Mouse (Mus musculus) leukemia stem cell, adult 10-12 weeks (primary cell): ENCODE data around the gene Tbc1d2b. TPM values are rescaled to one million over a fixed set of nuclear protein-coding genes. Genes with fewer than 3 reads are reported as not detected.

ENCODE experiments used
- polyA plus RNA-seq: library from polyadenylated mRNA; stranded (reverse); fragments of >175 nt; gene quantifications from 2 replicates; pipeline ENCODE4 v1.2.3, GENCODE M21; 2012; ENCODE audit warnings: low replicate concordance

Gene Tbc1d2b
- polyA plus RNA-seq = 11.3 and 24.5 TPM in 2 replicates

DNA sequence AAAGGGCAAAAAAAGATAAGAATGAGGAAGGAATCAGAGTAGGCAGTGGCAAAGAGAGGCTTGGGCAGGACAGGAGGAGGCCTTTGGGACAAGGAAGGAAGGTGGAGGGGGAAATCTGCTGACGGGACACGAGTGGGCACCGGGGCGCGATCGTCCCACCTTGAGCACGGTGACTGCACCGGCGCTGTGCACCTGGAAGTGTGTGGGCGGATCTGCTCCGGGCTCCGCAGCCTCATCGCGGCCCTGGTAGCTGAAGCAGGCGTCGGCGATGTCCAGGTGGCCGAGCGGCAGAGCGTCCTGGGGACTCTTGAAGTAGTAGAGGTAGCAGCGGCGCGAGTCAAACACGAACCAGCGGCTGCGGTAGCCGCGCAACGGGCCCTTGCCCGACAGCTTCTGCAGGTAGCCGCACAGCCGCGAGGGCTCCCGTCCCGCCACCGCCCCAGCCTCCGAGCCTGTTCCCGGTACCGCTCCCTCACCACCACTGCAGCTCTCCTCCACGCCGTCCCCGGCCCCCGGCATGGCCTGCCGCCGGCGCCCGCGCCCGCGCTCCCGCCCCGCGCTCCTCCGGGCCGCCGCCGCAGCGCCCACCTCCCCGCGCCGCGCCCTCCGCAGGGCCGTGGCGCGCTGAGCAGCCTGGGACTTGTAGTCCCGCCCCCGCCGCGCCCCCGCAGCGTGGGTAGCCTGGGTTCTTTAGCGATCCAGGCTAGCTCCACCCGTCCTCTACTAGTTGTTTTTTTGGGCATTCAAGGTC lies at the start of gene Tbc1d2b:
Gene Tbc1d2b, minus strand, starts transcription at position 612 of the 751 bp plus-strand sequence.

DNA sequence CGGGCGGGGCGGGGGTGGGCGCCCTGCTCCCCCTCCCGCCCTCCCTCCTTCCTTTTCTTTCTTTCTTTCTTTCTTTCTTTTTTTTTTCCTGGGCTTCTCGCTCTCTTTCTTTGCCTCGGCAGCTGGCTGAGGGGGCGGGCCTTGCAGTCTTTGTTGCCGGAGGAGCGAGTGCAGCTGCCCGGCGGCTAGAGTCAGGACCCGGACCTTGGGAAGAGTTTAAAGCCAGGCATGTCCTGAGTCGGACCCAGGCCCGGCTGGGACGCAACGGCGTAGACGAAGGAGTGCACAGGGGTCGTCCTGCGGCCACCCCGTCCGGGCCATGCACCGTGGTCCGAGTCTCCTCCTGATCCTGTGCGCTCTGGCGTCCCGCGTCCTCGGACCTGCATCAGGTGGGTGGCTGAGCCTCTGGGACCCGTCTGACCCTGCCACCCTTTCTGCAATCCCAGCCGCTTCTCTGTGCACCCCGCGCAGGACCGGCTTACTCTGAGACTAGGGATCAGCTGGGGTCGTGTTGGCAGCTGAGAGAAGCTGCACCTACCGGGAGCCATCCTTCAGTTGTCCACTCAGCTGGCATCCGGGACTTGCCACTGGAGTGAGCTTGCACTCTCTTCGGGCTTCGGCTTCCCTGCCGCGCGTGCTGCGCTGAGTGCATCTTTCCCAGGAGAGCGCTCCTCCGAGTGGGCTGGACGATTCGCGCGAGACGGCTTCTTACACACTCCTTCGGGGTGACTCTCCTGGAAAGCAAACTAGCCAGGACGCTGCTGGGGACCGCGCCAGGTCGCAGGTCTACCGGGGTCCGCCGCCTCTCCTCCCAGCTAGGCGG lies 107.5 kb downstream of the Tbc1d2b start, which contains the start of gene Adamts7:
Gene Adamts7, plus strand, starts transcription at position 144 of the 823 bp plus-strand sequence.

Other genes with a start within 250 kb of the Tbc1d2b start
- gene Ctsh, start 216.7 kb downstream of the Tbc1d2b start, polyA plus RNA-seq = 13.0 and 25.8 TPM in 2 replicates
- 24.4 and 41.6 TPM in 2 replicates for gene Morf4l1, start 156.0 kb downstream of the Tbc1d2b start, polyA plus RNA-seq
- gene Adamts7, start 107.7 kb downstream of the Tbc1d2b start, polyA plus RNA-seq = 0.30 and 0.63 TPM in 2 replicates